Mouse (Mus musculus) kidney, adult 2 months (tissue): ENCODE measurements at regions not wholly inside any gene's neighbourhood (a gene's known extent, or its start where the extent isn't known, plus 50 kb on each side); places are given as distances from the start of the nearest gene placed in this dataset.
"Not testable (repeated sequence)": the region's sequence is repeated elsewhere in the genome, so short reads cannot be mapped to it uniquely, and the experiment has no call there.

Experiments used
- DNase-seq: peaks from one replicate; pipeline ENCODE4 v3.0.0; 2021
- H3K27ac ChIP-seq: fragments of 200-500 bp; 2 replicates; pipeline ENCODE4 v1.5.1; 2012; ENCODE audit warnings: low read depth, low read length, control low read depth, inconsistent platforms; ENCODE audit not compliant: insufficient read depth
- H3K27me3 ChIP-seq: fragments of 200-500 bp; replicated peaks from 2 replicates; pipeline ENCODE4 v1.6.1; 2012; ENCODE audit warnings: mild to moderate bottlenecking, moderate library complexity, low read length, inconsistent platforms; ENCODE audit not compliant: control insufficient read depth, insufficient read depth
- H3K36me3 ChIP-seq: fragments of 200-500 bp; 2 replicates; pipeline ENCODE4 v1.6.1; 2012; ENCODE audit warnings: mild to moderate bottlenecking, moderate library complexity, low read length, inconsistent platforms; ENCODE audit not compliant: control insufficient read depth, insufficient read depth
- H3K4me1 ChIP-seq: fragments of 200-500 bp; 2 replicates; pipeline ENCODE4 v1.6.1; 2011; ENCODE audit warnings: low read length; ENCODE audit not compliant: control insufficient read depth, insufficient read depth
- H3K4me3 ChIP-seq: fragments of 200-500 bp; 2 replicates; pipeline ENCODE4 v1.5.1; 2011; ENCODE audit warnings: mild to moderate bottlenecking, low read depth, low read length, control low read depth; ENCODE audit not compliant: insufficient read depth
- CTCF ChIP-seq: fragments of 200-500 bp; conservative IDR thresholded peaks from 2 replicates; pipeline ENCODE4 v1.5.1; 2011; ENCODE audit warnings: low read depth, mild to moderate bottlenecking, control low read depth, low read length, moderate library complexity, mixed read lengths; ENCODE audit not compliant: insufficient read depth, insufficient read length
- POLR2A ChIP-seq: fragments of 200-500 bp; IDR thresholded peaks from one replicate; pipeline ENCODE4 v1.6.1; 2011; ENCODE audit warnings: low read depth, low read length, control low read depth
- WGBS: fragments of 180-500 bp; shearing (Covaris S2); methylation state at CpG from one replicate; pipeline ENCODE4 v1.1.7; 2018; 5-methylcytosine and 5-hydroxymethylcytosine counted together

DNA sequence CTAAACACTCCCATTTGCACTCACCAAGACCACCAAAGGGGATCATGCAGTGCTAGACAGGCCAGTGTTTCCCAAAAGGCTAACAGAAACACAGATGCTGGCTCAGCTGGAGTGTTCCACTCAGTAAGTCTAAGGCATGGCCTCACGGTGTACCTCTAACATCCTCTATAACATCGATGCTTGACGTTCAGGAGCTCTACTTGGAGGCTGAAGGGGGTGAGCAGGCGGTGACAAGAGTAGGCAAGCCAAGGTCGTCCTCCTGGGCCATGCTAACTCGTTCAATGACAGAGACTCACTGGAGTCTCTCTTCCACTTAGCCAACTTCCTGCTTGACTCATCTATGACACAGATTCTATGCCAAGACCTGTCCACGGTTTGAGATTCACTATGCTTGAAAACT, 105.9 kb upstream of the Fhl2 start:
- TF ChIP-seq CTCF (no peak), POLR2A (no peak)
- Histone ChIP-seq H3K36me3 (no peaks in the 10 kb centered on the region), H3K4me3 (no peak overlapping the region), H3K27me3 (no peaks in the 10 kb centered on the region), H3K4me1 (peaks cover 2% of the 10 kb centered on the region; the same call in 1 of the 2 replicates), H3K27ac (no peak overlapping the region)
- 64% methylated on average over 7 of the region's 7 CpGs for WGBS
- no peak for DNase-seq

DNA sequence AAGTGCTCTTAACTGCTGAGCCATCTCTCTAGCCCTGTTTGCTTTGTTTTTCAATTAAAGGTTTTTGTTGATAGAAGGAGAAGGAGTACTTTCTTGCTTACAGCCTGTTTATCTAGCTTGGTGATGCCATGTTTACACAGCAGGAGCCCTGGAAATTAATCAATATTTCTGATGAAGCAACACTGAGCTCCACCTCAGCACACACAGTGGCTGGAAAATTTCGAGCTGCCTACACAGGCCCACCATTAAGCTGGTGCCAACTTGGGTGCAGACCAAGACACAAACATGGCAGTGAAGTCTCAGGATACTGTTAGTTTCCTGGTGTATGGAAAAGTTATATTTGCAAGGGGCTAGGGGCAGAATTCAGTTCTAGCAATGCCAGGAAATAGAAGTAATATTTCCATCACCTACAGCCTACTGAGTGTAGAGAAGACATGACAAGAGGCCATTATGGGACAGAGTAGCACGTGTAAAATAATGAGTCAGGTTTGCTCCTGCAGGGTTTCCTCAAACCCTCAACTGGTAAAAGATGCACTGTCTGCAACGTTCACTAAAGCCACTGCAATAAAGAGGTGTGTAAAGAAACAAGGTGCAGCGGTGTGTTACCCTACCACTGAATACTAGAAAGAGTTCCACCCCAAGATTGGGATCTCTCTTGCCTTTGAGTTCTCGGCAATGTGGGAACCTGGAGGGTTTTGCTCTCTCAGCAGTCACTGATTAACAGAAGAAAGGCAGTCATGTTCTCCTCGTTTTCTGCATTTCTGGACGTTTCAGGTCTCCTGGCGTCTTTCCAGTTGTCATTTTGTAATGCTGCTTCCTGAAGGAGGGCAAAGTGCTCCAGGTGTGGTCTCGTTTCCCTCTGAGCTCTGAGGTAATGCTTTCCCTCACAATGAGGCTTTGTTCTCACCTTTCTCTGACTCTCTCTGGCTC, 108.8 kb upstream of the Fhl2 start:
- no peaks in the 10 kb centered on the region for H3K27me3 ChIP-seq
- no peak overlapping the region for H3K27ac ChIP-seq
- DNase-seq: peak; percentile 85
- peaks cover 2% of the 10 kb centered on the region; the same call in 1 of the 2 replicates for H3K4me1 ChIP-seq
- H3K4me3 ChIP-seq: no peak overlapping the region
- TF ChIP-seq POLR2A (no peak), CTCF (no peak)
- H3K36me3 ChIP-seq: no peaks in the 10 kb centered on the region
- 29% methylated on average over 9 of the region's 9 CpGs for WGBS

- Histone ChIP-seq H3K27ac (peak overlapping the region; percentile 16; the same call in 1 of the 2 replicates), H3K4me3 (no peak overlapping the region), H3K36me3 (no peaks in the 10 kb centered on the region), H3K27me3 (no peaks in the 10 kb centered on the region), H3K4me1 (no peaks in the 10 kb centered on the region)
- peak; percentile 48 for DNase-seq
- WGBS: 46% methylated on average over 16 of the region's 16 CpGs
- TF ChIP-seq CTCF (no peak), POLR2A (no peak)
Observed at GRCm38 (mm10) chr1:43310711-43311695, 114.2 kb upstream of the Fhl2 start.

GRCm38 (mm10) chr1:43316331-43316730, 119.5 kb upstream of the Fhl2 start:
- DNase-seq, H3K27ac ChIP-seq, H3K36me3 ChIP-seq, H3K4me1 ChIP-seq, H3K4me3 ChIP-seq, H3K27me3 ChIP-seq: not testable (repeated sequence)
- WGBS: 76% methylated on average over 12 of the region's 12 CpGs

GRCm38 (mm10) chr1:43317076-43317871, 120.5 kb upstream of the Fhl2 start:
- no peak for TF ChIP-seq CTCF
- TF ChIP-seq POLR2A: no peak
- H3K27me3 ChIP-seq: no peaks in the 10 kb centered on the region
- no peak for DNase-seq
- H3K36me3 ChIP-seq: no peaks in the 10 kb centered on the region
- no peaks in the 10 kb centered on the region for H3K4me1 ChIP-seq
- WGBS: 86% methylated on average over 3 of the region's 3 CpGs
- H3K4me3 ChIP-seq: no peak overlapping the region
- no peak overlapping the region for H3K27ac ChIP-seq

- H3K27ac ChIP-seq, H3K36me3 ChIP-seq, DNase-seq, H3K27me3 ChIP-seq, H3K4me3 ChIP-seq, H3K4me1 ChIP-seq: not testable (repeated sequence)
- 95% methylated on average over 10 of the region's 10 CpGs for WGBS
Observed at GRCm38 (mm10) chr1:43333488-43333887, 110.9 kb upstream of the Nck2 start.
